Mouse (Mus musculus) MEL (cell line): ENCODE measurements around the gene Pou6f1.
A peak's percentile ranks its signal among the peaks of the same experiment; 100 is the strongest.
"Not testable (repeated sequence)": the region's sequence is repeated elsewhere in the genome, so short reads cannot be mapped to it uniquely, and the experiment has no call there.

Experiments
- CTCF ChIP-seq, 3 experiments: IDR thresholded peaks in 2 of 3; conservative IDR thresholded peaks in 1 of 3; 2 replicates each; pipeline ENCODE4 v1.5.1; 2011 to 2012; ENCODE audit warnings: low read length in 3 of 3, low read depth in 2 of 3, mild to moderate bottlenecking in 2 of 3, improper control_type of control experiment in 1 of 3, inconsistent platforms in 1 of 3, mixed read lengths in 1 of 3, moderate library complexity in 1 of 3; ENCODE audit not compliant: control insufficient read depth in 1 of 3, insufficient read depth in 1 of 3, poor library complexity in 1 of 3, severe bottlenecking in 1 of 3
- E2F4 ChIP-seq: IDR thresholded peaks from 2 replicates; pipeline ENCODE4 v1.6.1; 2011; ENCODE audit warnings: low read depth, low read length, improper control_type of control experiment, borderline replicate concordance
- EP300 ChIP-seq, 2 experiments: IDR thresholded peaks; 2 replicates each; pipeline ENCODE4 v1.6.1; 2011; ENCODE audit warnings: improper control_type of control experiment in 2 of 2, low read length in 2 of 2, low read depth in 1 of 2, mild to moderate bottlenecking in 1 of 2
- HCFC1 ChIP-seq: IDR thresholded peaks from 2 replicates; pipeline ENCODE4 v1.6.1; 2012; ENCODE audit warnings: low read depth, mild to moderate bottlenecking, inconsistent platforms, low read length, improper control_type of control experiment, moderate library complexity
- MAFK ChIP-seq: IDR thresholded peaks from 2 replicates; pipeline ENCODE4 v1.6.1; 2011; ENCODE audit warnings: low read depth, mild to moderate bottlenecking, low read length, improper control_type of control experiment, borderline replicate concordance
- MAX ChIP-seq: IDR thresholded peaks from 2 replicates; pipeline ENCODE4 v1.6.1; 2011; ENCODE audit warnings: low read length, improper control_type of control experiment
- MAZ ChIP-seq: IDR thresholded peaks from 2 replicates; pipeline ENCODE4 v1.6.1; 2012; ENCODE audit warnings: low read depth, mild to moderate bottlenecking, inconsistent platforms, low read length, improper control_type of control experiment
- POLR2A ChIP-seq, 2 experiments: IDR thresholded peaks; 2 replicates each; pipeline ENCODE4 v1.6.1; 2011 to 2012; ENCODE audit warnings: low read length in 2 of 2, mild to moderate bottlenecking in 2 of 2, control low read depth in 1 of 2, improper control_type of control experiment in 1 of 2, low read depth in 1 of 2, moderate library complexity in 1 of 2; ENCODE audit not compliant: control insufficient read depth in 1 of 2, insufficient read depth in 1 of 2, poor library complexity in 1 of 2
- TAL1 ChIP-seq: IDR thresholded peaks from 2 replicates; pipeline ENCODE4 v1.6.1; 2012; ENCODE audit warnings: mild to moderate bottlenecking, inconsistent platforms, low read length, moderate library complexity, mixed read lengths

GRCm38 (mm10) chr15:100543651-100544030 lies 56.1 kb downstream of the Pou6f1 start:
- TF ChIP-seq HCFC1, result peak; percentile 66; the same call in 1 of the 2 replicates
- peak in 1 of 2 experiments; percentile 65; a peak in 2 of 4 replicates for TF ChIP-seq POLR2A (IDR thresholded peaks at IDR 0.05; ENCODE audit: control insufficient read depth in 1 of 2, insufficient read depth in 1 of 2, low read depth in 1 of 2, low read length in 2 of 2, poor library complexity in 1 of 2)
- TF ChIP-seq EP300 (IDR thresholded peaks at IDR 0.05; ENCODE audit: low read depth in 1 of 2, low read length in 2 of 2), result peak; percentile 59 to 76; a peak in 3 of 4 replicates
- TF ChIP-seq TAL1, result peak; percentile 37; the same call in 1 of the 2 replicates
- TF ChIP-seq E2F4; CTCF (IDR thresholded peaks at IDR 0.05 in 2 of 3, conservative IDR thresholded peaks at IDR 0.05 in 1 of 3; ENCODE audit: control insufficient read depth in 1 of 3, insufficient read depth in 1 of 3, low read depth in 2 of 3, low read length in 3 of 3, poor library complexity in 1 of 3, severe bottlenecking in 1 of 3); MAZ; MAX; MAFK: not testable (repeated sequence)
